Mouse (Mus musculus) liver, embryonic 14.5 days (tissue): Measurements from ENCODE around the gene Iqub.

Source experiments
- CTCF ChIP-seq: IDR thresholded peaks from 2 replicates; pipeline ENCODE4 v1.5.1; 2016; ENCODE audit warnings: antibody characterized with exemption, low read depth, control low read depth
- EP300 ChIP-seq: IDR thresholded peaks from 2 replicates; pipeline ENCODE4 v1.6.1; 2016; ENCODE audit warnings: antibody characterized with exemption, low read depth

GRCm38 (mm10) chr6:24397237-24397647 lies 117.6 kb downstream of the Iqub start:
- TF ChIP-seq CTCF (no peak), EP300 (no peak)
